Mouse (Mus musculus) intestine, postnatal 0 days (tissue): ENCODE results near the gene 2810006K23Rik. TPM values are rescaled to one million over a fixed set of nuclear protein-coding genes. Genes with fewer than 3 reads are reported as not detected.
"Not testable (repeated sequence)": the region's sequence is repeated elsewhere in the genome, so short reads cannot be mapped to it uniquely, and the experiment has no call there.

ENCODE experiments used
- ATAC-seq: fragments of 200-750 bp; cut with Nextera tagmentation; 2 replicates; pipeline ENCODE4 v1.8.0; 2017; ENCODE audit warnings: mild to moderate bottlenecking, moderate TSS enrichment, moderate library complexity
- H3K27ac ChIP-seq: fragments of 300-500 bp; sonication (generic); 2 replicates; pipeline ENCODE4 v1.5.1; 2014; ENCODE audit warnings: mild to moderate bottlenecking, low read depth, low read length, moderate library complexity
- H3K27me3 ChIP-seq: fragments of 300-500 bp; sonication (generic); replicated peaks from 2 replicates; pipeline ENCODE4 v1.6.1; 2014; ENCODE audit warnings: low read length, mixed read lengths; ENCODE audit not compliant: control insufficient read depth, insufficient read depth
- H3K36me3 ChIP-seq: fragments of 300-500 bp; sonication (generic); 2 replicates; pipeline ENCODE4 v1.6.1; 2014; ENCODE audit warnings: mild to moderate bottlenecking, moderate library complexity; ENCODE audit not compliant: control insufficient read depth, insufficient read depth
- H3K4me1 ChIP-seq: fragments of 300-500 bp; sonication (generic); replicated peaks from 2 replicates; pipeline ENCODE4 v1.6.1; 2014; ENCODE audit warnings: antibody characterized with exemption, low read length, mixed read lengths; ENCODE audit not compliant: control insufficient read depth, insufficient read depth
- H3K4me2 ChIP-seq: fragments of 300-500 bp; sonication (generic); replicated peaks from 2 replicates; pipeline ENCODE4 v1.6.1; 2014; ENCODE audit warnings: low read depth, mild to moderate bottlenecking, moderate library complexity
- H3K4me3 ChIP-seq: fragments of 300-500 bp; sonication (generic); 2 replicates; pipeline ENCODE4 v1.5.1; 2014; ENCODE audit warnings: low read depth, low read length
- H3K9ac ChIP-seq: fragments of 300-500 bp; sonication (generic); 2 replicates; pipeline ENCODE4 v1.6.1; 2014; ENCODE audit warnings: mild to moderate bottlenecking, low read depth, low read length
- H3K9me3 ChIP-seq: fragments of 300-500 bp; sonication (generic); 2 replicates; pipeline ENCODE4 v1.6.1; 2016; ENCODE audit warnings: mixed run types; ENCODE audit not compliant: control insufficient read depth
- CTCF ChIP-seq: sonication (generic); IDR thresholded peaks from 2 replicates; pipeline ENCODE4 v1.5.1; 2016; ENCODE audit warnings: low read depth, mild to moderate bottlenecking, control low read depth, antibody characterized with exemption, moderate library complexity
- WGBS: fragments of 180-500 bp; shearing (Covaris S2); extraction: QIAGEN DNeasy Blood & Tissue Kit; methylation state at CpG from one replicate; pipeline ENCODE4 v1.1.7; 2014; 5-methylcytosine and 5-hydroxymethylcytosine counted together
- polyA plus RNA-seq: library from polyadenylated mRNA; unstranded; fragments of >200 nt; fragmentation: Nextera tagmentation; extraction: Ambion mirVana; gene quantifications from 2 replicates; pipeline ENCODE4 v1.2.1, GENCODE M21; 2015

2810006K23Rik gene
- polyA plus RNA-seq, 1 experiment from 2014 or later, result 5.0 TPM

- no peak for TF ChIP-seq CTCF
- no peaks in the 10 kb centered on the region for H3K4me1 ChIP-seq
- H3K36me3 ChIP-seq, result no peaks in the 10 kb centered on the region; the same call in 1 of the 2 replicates
- H3K4me3 ChIP-seq, result no peak overlapping the region
- H3K27ac ChIP-seq, result no peak overlapping the region
- H3K9ac ChIP-seq, result no peak overlapping the region
- 93% methylated on average over 8 of the region's 8 CpGs for WGBS
- H3K27me3 ChIP-seq, result no peaks in the 10 kb centered on the region
- ATAC-seq, result no peak
- H3K4me2 ChIP-seq, result no peak overlapping the region
- no peaks in the 10 kb centered on the region for H3K9me3 ChIP-seq
These were observed 10.9 kb downstream of the 2810006K23Rik start for GRCm38 (mm10) chr5:124338791-124339190.

GRCm38 (mm10) chr5:124341753-124342339, 14.0 kb downstream of the 2810006K23Rik start:
- H3K27ac ChIP-seq, ATAC-seq, H3K9ac ChIP-seq, H3K9me3 ChIP-seq, H3K4me1 ChIP-seq, H3K4me2 ChIP-seq, H3K27me3 ChIP-seq, H3K4me3 ChIP-seq: not testable (repeated sequence)
- 74% methylated on average over 6 of the region's 6 CpGs for WGBS
- H3K36me3 ChIP-seq, result peaks cover 11% of the 10 kb centered on the region
- peak; percentile 33 for TF ChIP-seq CTCF

GRCm38 (mm10) chr5:124342897-124343296, 15.0 kb downstream of the 2810006K23Rik start:
- no peak for TF ChIP-seq CTCF
- Histone ChIP-seq H3K4me3 (no peak overlapping the region), H3K9me3 (no peaks in the 10 kb centered on the region), H3K36me3 (peaks cover 13% of the 10 kb centered on the region), H3K9ac (no peak overlapping the region), H3K27ac (no peak overlapping the region), H3K4me2 (no peak overlapping the region), H3K4me1 (no peaks in the 10 kb centered on the region), H3K27me3 (no peaks in the 10 kb centered on the region)
- ATAC-seq, result no peak
- WGBS, result 64% methylated on average over 8 of the region's 8 CpGs

GRCm38 (mm10) chr5:124349196-124349595, 21.3 kb downstream of the 2810006K23Rik start:
- H3K36me3 ChIP-seq, result peaks cover 31% of the 10 kb centered on the region
- H3K27ac ChIP-seq, result no peak overlapping the region
- 89% methylated on average over 17 of the region's 17 CpGs for WGBS
- TF ChIP-seq CTCF, result no peak
- no peaks in the 10 kb centered on the region for H3K9me3 ChIP-seq
- no peak overlapping the region for H3K4me3 ChIP-seq
- no peak overlapping the region for H3K4me2 ChIP-seq
- ATAC-seq, result no peak
- no peak overlapping the region for H3K9ac ChIP-seq
- peaks cover 8% of the 10 kb centered on the region; the same call in 1 of the 2 replicates for H3K4me1 ChIP-seq
- H3K27me3 ChIP-seq, result no peaks in the 10 kb centered on the region

- H3K36me3 ChIP-seq, result peaks cover 25% of the 10 kb centered on the region; the same call in 1 of the 2 replicates
- no peaks in the 10 kb centered on the region for H3K9me3 ChIP-seq
- ATAC-seq, result no peak
- H3K4me2 ChIP-seq, result no peak overlapping the region
- no peak overlapping the region for H3K9ac ChIP-seq
- H3K4me3 ChIP-seq, result no peak overlapping the region
- TF ChIP-seq CTCF, result no peak
- no peaks in the 10 kb centered on the region for H3K27me3 ChIP-seq
- H3K27ac ChIP-seq, result no peak overlapping the region
- 88% methylated on average over 2 of the region's 2 CpGs for WGBS
- peaks cover 8% of the 10 kb centered on the region; the same call in 1 of the 2 replicates for H3K4me1 ChIP-seq
These were observed 22.5 kb downstream of the 2810006K23Rik start for GRCm38 (mm10) chr5:124350350-124350749.

- Histone ChIP-seq H3K9me3 (no peaks in the 10 kb centered on the region), H3K9ac (0 out of 2 replicates have a peak overlapping the region, but pooled peaks have one; percentile 40), H3K4me2 (peak overlapping the region; percentile 93), H3K27ac (peak overlapping the region; percentile 95; the same call in 1 of the 2 replicates), H3K4me1 (peaks cover 8% of the 10 kb centered on the region; the same call in 1 of the 2 replicates), H3K4me3 (0 out of 2 replicates have a peak overlapping the region, but pooled peaks have one; percentile 96), H3K27me3 (no peaks in the 10 kb centered on the region), H3K36me3 (peaks cover 25% of the 10 kb centered on the region; the same call in 1 of the 2 replicates)
- 19% methylated on average over 7 of the region's 7 CpGs for WGBS
- TF ChIP-seq CTCF, result no peak
- peak; percentile 28 for ATAC-seq
These were observed 23.2 kb downstream of the 2810006K23Rik start for GRCm38 (mm10) chr5:124351111-124351560.
